Comparison of ENCODE assay signal across 8 mouse cellular contexts in genomic region chr13:63496646-63497582, GRCm38 (mm10). TPM values are rescaled to one million over a fixed set of nuclear protein-coding genes. Genes with fewer than 3 reads are reported as not detected.
DNase-seq lines count a peak whose midpoint lies in the region; ATAC-seq lines count a peak whose summit lies in the region.

Fancc (minus strand) TSS chr13:63497278.

- peak within 1 kb of the TSS; percentile 51; the same call in 1 of the 2 replicates for H3K27ac ChIP-seq in embryonic facial prominence, embryonic 15.5 days (replicated peaks)
- no peak within 1 kb of the TSS; the same call in 1 of the 2 replicates for H3K27ac ChIP-seq in midbrain, embryonic 14.5 days (replicated peaks; ENCODE audit: low read depth, low read length)

- no peak for ATAC-seq in embryonic facial prominence, embryonic 15.5 days (ENCODE audit: insufficient number of reproducible peaks, low FRiP score, low TSS enrichment, low read depth)
- ATAC-seq in midbrain, embryonic 14.5 days (ENCODE audit: low FRiP score, low TSS enrichment): peak; percentile 76; the same call in 1 of the 2 replicates

- 22% methylated on average over 23 of the region's 23 CpGs for WGBS in embryonic facial prominence, embryonic 15.5 days
- WGBS in midbrain, embryonic 14.5 days: 19% methylated on average over 23 of the region's 23 CpGs

- H3K27me3 ChIP-seq in embryonic facial prominence, embryonic 15.5 days: no peaks in the 10 kb centered on the region
- H3K27me3 ChIP-seq in midbrain, embryonic 14.5 days (ENCODE audit: control insufficient read depth, insufficient read depth, low read length): no peaks in the 10 kb centered on the region

- peak; percentile 20 to 39 for DNase-seq in layer of hippocampus, postnatal 10 days (ENCODE audit: low spot score in 2 of 2)
- DNase-seq in layer of hippocampus, adult 18-20 months (ENCODE audit: low spot score in 2 of 2): no peak
- peak; percentile 91 for DNase-seq in ES-CJ7 (ENCODE audit: low read depth, low spot score)
- peak; percentile 20 for DNase-seq in kidney, adult 18-20 months
- DNase-seq in midbrain, embryonic 14.5 days: peak; percentile 76
- DNase-seq in cerebellum, adult 11-12 months: no peak
- DNase-seq in spleen, postnatal 4 days (ENCODE audit: low spot score in 2 of 2): no peak

- H3K9me3 ChIP-seq in embryonic facial prominence, embryonic 15.5 days (replicated peaks): no peaks in the 10 kb centered on the region
- H3K9me3 ChIP-seq in midbrain, embryonic 14.5 days (ENCODE audit: control insufficient read depth, low read length): no peaks in the 10 kb centered on the region

- H3K4me1 ChIP-seq in embryonic facial prominence, embryonic 15.5 days: peaks cover 12% of the 10 kb centered on the region
- H3K4me1 ChIP-seq in midbrain, embryonic 14.5 days (ENCODE audit: control insufficient read depth, insufficient read depth, low read length): peaks cover 8% of the 10 kb centered on the region

- H3K4me3 ChIP-seq in embryonic facial prominence, embryonic 15.5 days (replicated peaks): no peak within 1 kb of the TSS
- 0 out of 2 replicates have a peak within 1 kb of the TSS, but pooled peaks have one; percentile 1 for H3K4me3 ChIP-seq in midbrain, embryonic 14.5 days (replicated peaks; ENCODE audit: low read depth, low read length)

- H3K36me3 ChIP-seq in embryonic facial prominence, embryonic 15.5 days: no peaks in the 10 kb centered on the region
- no peaks in the 10 kb centered on the region for H3K36me3 ChIP-seq in midbrain, embryonic 14.5 days (ENCODE audit: control insufficient read depth, insufficient read depth, low read length)

- peak within 1 kb of the TSS; percentile 27 for H3K4me2 ChIP-seq in embryonic facial prominence, embryonic 15.5 days (replicated peaks)
- peak within 1 kb of the TSS; percentile 41 for H3K4me2 ChIP-seq in midbrain, embryonic 14.5 days (ENCODE audit: low read length)

- H3K9ac ChIP-seq in embryonic facial prominence, embryonic 15.5 days: no peak within 1 kb of the TSS
- H3K9ac ChIP-seq in midbrain, embryonic 14.5 days (replicated peaks; ENCODE audit: low read length): no peak within 1 kb of the TSS; the same call in 1 of the 2 replicates

RNA-seq across cellular contexts. Expression of gene Fancc, which starts in this region (rescaled TPM):
- total RNA-seq in layer of hippocampus, postnatal 10 days (2021): 1 to 10 TPM; 9.1 to 9.7 TPM
- 1 to 10 TPM; 8.1 to 8.8 TPM for total RNA-seq in layer of hippocampus, adult 18-20 months (2021)
- polyA plus RNA-seq in embryonic facial prominence, embryonic 15.5 days (2015; fragmentation: Nextera tagmentation; extraction: Ambion mirVana): 22.8 and 22.9 TPM in 2 replicates
- polyA plus RNA-seq in midbrain, embryonic 14.5 days (2014; fragmentation: Nextera tagmentation; extraction: Ambion mirVana): 12.6 and 18.1 TPM in 2 replicates

Comparison
In these comparisons a context has a peak if more than half of its experiments do, and no peak if none do; other contexts are left out.
1. DNase-seq: peak in layer of hippocampus, postnatal 10 days (2 of 2), ES-CJ7 (single experiment), kidney, adult 18-20 months (single experiment) and midbrain, embryonic 14.5 days (single experiment); none in layer of hippocampus, adult 18-20 months (0 of 2), cerebellum, adult 11-12 months (single experiment) and spleen, postnatal 4 days (0 of 2).